Mouse (Mus musculus) c-Kit-negative CD71-positive TER-119-positive erythroid progenitor cells, embryonic 14.5 days (primary cell): ENCODE data around the gene Rbm44.

Experiments
- DNase-seq: peaks from one replicate; pipeline ENCODE4 v3.0.0-alpha.2; 2013; ENCODE audit warnings: low read depth, low spot score

The Rbm44 gene

GRCm38 (mm10) chr1:91209343-91209742 is 64.5 kb downstream of the Rbm44 start:
- no peak for DNase-seq

GRCm38 (mm10) chr1:91209785-91210184 is 64.9 kb downstream of the Rbm44 start:
- DNase-seq, result no peak

- DNase-seq, result no peak
These were observed 66.2 kb downstream of the Rbm44 start for GRCm38 (mm10) chr1:91211099-91211498.

- DNase-seq, result no peak
These were observed 66.7 kb downstream of the Rbm44 start for GRCm38 (mm10) chr1:91211591-91212008.

- DNase-seq, result no peak
These were observed 70.4 kb downstream of the Rbm44 start for GRCm38 (mm10) chr1:91215264-91215663.

GRCm38 (mm10) chr1:91215981-91216380 is 71.1 kb downstream of the Rbm44 start:
- DNase-seq, result no peak

- DNase-seq, result no peak
These were observed 71.8 kb downstream of the Rbm44 start for GRCm38 (mm10) chr1:91216504-91217267.

- DNase-seq, result no peak
These were observed 74.9 kb downstream of the Rbm44 start for GRCm38 (mm10) chr1:91219641-91220321.

- no peak for DNase-seq
These were observed 75.4 kb downstream of the Rbm44 start for GRCm38 (mm10) chr1:91220322-91220672.
